Mouse (Mus musculus): ENCODE measurements around the gene Slc38a3.

DNA sequence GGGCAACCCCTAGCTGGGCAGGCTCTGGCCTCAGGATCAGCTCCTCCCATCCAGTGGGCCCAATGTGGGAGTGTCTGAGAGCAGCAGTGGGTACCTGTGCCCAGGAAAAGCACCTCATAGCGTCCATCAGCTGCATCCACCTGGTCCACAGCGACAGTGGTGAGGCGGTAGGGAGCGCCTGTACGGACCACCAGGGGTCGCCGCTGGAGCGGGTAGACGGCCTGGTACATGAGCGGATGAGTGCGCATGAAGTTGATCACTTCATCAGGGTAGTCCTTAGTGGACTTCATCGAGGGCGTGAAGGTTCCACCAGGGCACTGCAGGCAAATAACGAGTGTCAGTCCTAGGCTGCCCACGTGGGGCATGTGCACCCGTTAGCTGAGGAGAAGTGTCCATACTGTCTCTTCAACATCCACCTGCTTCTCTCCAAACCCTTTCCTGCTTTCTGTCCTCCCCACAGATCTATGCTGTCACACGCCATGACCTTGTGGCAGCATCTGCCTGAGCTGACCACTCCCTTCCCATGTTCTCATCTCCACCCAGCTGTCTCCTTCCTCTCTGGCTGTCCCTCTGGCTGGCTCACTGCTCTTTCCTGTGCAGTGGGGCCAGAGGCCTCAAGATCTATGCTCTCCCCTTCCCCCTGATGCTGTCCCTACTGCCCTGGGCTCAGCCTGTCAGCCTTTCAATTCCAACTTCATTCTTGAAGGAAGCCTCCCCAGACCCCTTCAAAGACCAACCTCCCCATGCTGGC lies 16.1 kb upstream of the Slc38a3 start:
- TF ChIP-seq EP300 (IDR thresholded peaks at IDR 0.05; ENCODE audit: low read depth in 1 of 2, low read length in 2 of 2): no peak
- no peak for TF ChIP-seq JUND (IDR thresholded peaks at IDR 0.05; ENCODE audit: low read depth, low read length)
- no peak for TF ChIP-seq MXI1 (IDR thresholded peaks at IDR 0.05; ENCODE audit: low read depth, low read length)
- TF ChIP-seq CTCF (IDR thresholded peaks at IDR 0.05 in 2 of 3, conservative IDR thresholded peaks at IDR 0.05 in 1 of 3; ENCODE audit: control insufficient read depth in 1 of 3, insufficient read depth in 1 of 3, low read depth in 2 of 3, low read length in 3 of 3, poor library complexity in 1 of 3, severe bottlenecking in 1 of 3): peak; percentile 53 to 82 (median 72)
- no peak for TF ChIP-seq POLR2AphosphoS2 (IDR thresholded peaks at IDR 0.05; ENCODE audit: low read length)

Measured in MEL (cell line).